Mouse (Mus musculus) olfactory bulb, adult 2 months (tissue): ENCODE results near the gene Hmox2.

Source experiments
- CTCF ChIP-seq: fragments of 200-500 bp; IDR thresholded peaks from 2 replicates; pipeline ENCODE4 v1.5.1; 2012; ENCODE audit warnings: low read depth, mild to moderate bottlenecking, low read length, moderate library complexity; ENCODE audit not compliant: insufficient read depth
- POLR2A ChIP-seq: fragments of 200-500 bp; IDR thresholded peaks from 2 replicates; pipeline ENCODE4 v1.6.1; 2012; ENCODE audit warnings: mild to moderate bottlenecking, low read depth, low read length, moderate library complexity; ENCODE audit not compliant: insufficient read depth

GRCm38 (mm10) chr16:4754045-4754444 is 27.9 kb downstream of the Hmox2 start:
- no peak for TF ChIP-seq POLR2A
- no peak for TF ChIP-seq CTCF
